ENCODE assay signal across 25 mouse cellular contexts in the genomic region with DNA sequence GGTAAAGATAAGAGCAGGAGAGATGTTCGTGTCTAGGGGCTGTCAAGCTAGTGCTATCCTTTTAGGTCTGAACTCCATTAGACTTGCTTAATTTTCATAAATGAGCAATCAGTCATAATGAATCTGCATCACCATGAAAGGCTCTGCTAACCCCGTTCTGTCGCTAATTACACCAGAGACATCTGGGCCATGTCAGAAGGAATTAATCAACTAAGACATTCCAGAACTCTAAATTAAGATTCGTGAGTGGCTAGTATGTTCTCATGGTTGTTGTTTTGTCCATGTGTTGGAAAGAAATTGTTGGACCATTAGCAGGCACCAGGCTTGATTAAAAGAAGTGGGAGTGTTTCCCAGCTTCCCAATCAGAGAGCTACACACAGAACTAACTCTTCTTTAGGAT.
DNase-seq lines count a peak whose midpoint lies in the region; ATAC-seq lines count a peak whose summit lies in the region.
"Had no signal": no experiment of that assay in that cellular context is flagged by ENCODE, and none has a peak within 500 bp of the region (broad histone marks: within the 10 kb centered on the region; RNA-seq: fewer than 3 reads in every experiment).

No protein-coding gene starts in this region.

- H3K27me3 ChIP-seq in hindbrain, embryonic 14.5 days (ENCODE audit: control insufficient read depth, insufficient read depth, low read length), result no peaks in the 10 kb centered on the region
- H3K27me3 ChIP-seq in hindbrain, embryonic 11.5 days (ENCODE audit: control insufficient read depth, insufficient read depth, low read length), result no peaks in the 10 kb centered on the region
- H3K27me3 ChIP-seq in embryonic facial prominence, embryonic 15.5 days, result no peaks in the 10 kb centered on the region
- H3K27me3 ChIP-seq: CH12.LX; embryonic facial prominence, embryonic 12.5 days; heart, embryonic 15.5 days; limb, embryonic 13.5 days; liver, embryonic 12.5 days; midbrain, embryonic 12.5 days; neural tube, embryonic 12.5 days had no signal

- H3K27ac ChIP-seq in hindbrain, embryonic 14.5 days, result no peak overlapping the region
- no peak overlapping the region for H3K27ac ChIP-seq in hindbrain, embryonic 11.5 days (ENCODE audit: low read depth, low read length)
- H3K27ac ChIP-seq in embryonic facial prominence, embryonic 15.5 days (replicated peaks), result 0 out of 2 replicates have a peak overlapping the region, but pooled peaks have one; percentile 45
- H3K27ac ChIP-seq: embryonic facial prominence, embryonic 12.5 days; gastrocnemius, adult 2 months; heart, embryonic 15.5 days; limb, embryonic 13.5 days; liver, embryonic 12.5 days; midbrain, embryonic 12.5 days; neural tube, embryonic 12.5 days had no signal

- DNase-seq in hindbrain, embryonic 14.5 days (ENCODE audit: low spot score), result peak; percentile 41
- DNase-seq in hindbrain, embryonic 11.5 days (ENCODE audit: low spot score), result no peak
- DNase-seq in lung, postnatal 10 days, result peak; percentile 16
- DNase-seq in lung, postnatal 4 days, result no peak
- peak; percentile 35 for DNase-seq in retina, postnatal 7 days (ENCODE audit: low read depth, low spot score)
- no peak for DNase-seq in left cerebral cortex, postnatal 36 days (ENCODE audit: low spot score in 2 of 2)
- DNase-seq: adrenal gland, adult 8-10 months; B cell, adult 2 months; cerebellum, adult 18-20 months; cerebellum, postnatal 14 days; gastrocnemius, adult 2 months; heart, postnatal 36 days; kidney, adult 11 months; thymus, adult 18-20 months; thymus, postnatal 36 days had no signal

- H3K4me3 ChIP-seq in hindbrain, embryonic 14.5 days (replicated peaks; ENCODE audit: low read length), result no peak overlapping the region
- no peak overlapping the region for H3K4me3 ChIP-seq in hindbrain, embryonic 11.5 days (ENCODE audit: low read depth, low read length)
- H3K4me3 ChIP-seq in embryonic facial prominence, embryonic 15.5 days (replicated peaks), result no peak overlapping the region
- H3K4me3 ChIP-seq: embryonic facial prominence, embryonic 12.5 days; gastrocnemius, adult 2 months; heart, embryonic 15.5 days; limb, embryonic 13.5 days; liver, embryonic 12.5 days; midbrain, embryonic 12.5 days; neural tube, embryonic 12.5 days had no signal

- H3K9ac ChIP-seq in hindbrain, embryonic 14.5 days, result no peak overlapping the region
- no peak overlapping the region for H3K9ac ChIP-seq in hindbrain, embryonic 11.5 days (ENCODE audit: low read depth, low read length)
- H3K9ac ChIP-seq in embryonic facial prominence, embryonic 15.5 days, result no peak overlapping the region
- H3K9ac ChIP-seq: embryonic facial prominence, embryonic 12.5 days; heart, embryonic 15.5 days; limb, embryonic 13.5 days; liver, embryonic 12.5 days; midbrain, embryonic 12.5 days; neural tube, embryonic 12.5 days had no signal

- H3K4me2 ChIP-seq in hindbrain, embryonic 14.5 days (replicated peaks), result no peak overlapping the region
- no peak overlapping the region for H3K4me2 ChIP-seq in hindbrain, embryonic 11.5 days (replicated peaks; ENCODE audit: low read depth, low read length)
- no peak overlapping the region for H3K4me2 ChIP-seq in embryonic facial prominence, embryonic 15.5 days (replicated peaks)
- H3K4me2 ChIP-seq: embryonic facial prominence, embryonic 12.5 days; heart, embryonic 15.5 days; limb, embryonic 13.5 days; liver, embryonic 12.5 days; midbrain, embryonic 12.5 days; neural tube, embryonic 12.5 days had no signal

- WGBS in hindbrain, embryonic 14.5 days, result 50% methylated on average over 4 of the region's 4 CpGs
- WGBS in hindbrain, embryonic 11.5 days, result 75% methylated on average over 4 of the region's 4 CpGs
- 39% methylated on average over 4 of the region's 4 CpGs for WGBS in embryonic facial prominence, embryonic 15.5 days

- H3K36me3 ChIP-seq in hindbrain, embryonic 14.5 days (replicated peaks; ENCODE audit: control insufficient read depth, insufficient read depth), result no peaks in the 10 kb centered on the region; the same call in 1 of the 2 replicates
- H3K36me3 ChIP-seq in hindbrain, embryonic 11.5 days (ENCODE audit: control insufficient read depth, insufficient read depth, low read length), result no peaks in the 10 kb centered on the region
- H3K36me3 ChIP-seq in embryonic facial prominence, embryonic 15.5 days, result no peaks in the 10 kb centered on the region
- H3K36me3 ChIP-seq: embryonic facial prominence, embryonic 12.5 days; G1E; heart, embryonic 15.5 days; limb, embryonic 13.5 days; liver, embryonic 12.5 days; midbrain, embryonic 12.5 days; neural tube, embryonic 12.5 days had no signal

- no peak for ATAC-seq in hindbrain, embryonic 14.5 days (ENCODE audit: low FRiP score)
- ATAC-seq in hindbrain, embryonic 11.5 days (ENCODE audit: low FRiP score), result no peak
- no peak for ATAC-seq in embryonic facial prominence, embryonic 15.5 days (ENCODE audit: insufficient number of reproducible peaks, low FRiP score, low TSS enrichment, low read depth)
- ATAC-seq: activated CD4-positive, CD25-positive, alpha-beta regulatory T cell, adult 4 months; liver, embryonic 12.5 days had no signal

- no peaks in the 10 kb centered on the region for H3K9me3 ChIP-seq in hindbrain, embryonic 14.5 days (ENCODE audit: control insufficient read depth, low read length)
- H3K9me3 ChIP-seq in hindbrain, embryonic 11.5 days (ENCODE audit: control insufficient read depth, low read length), result no peaks in the 10 kb centered on the region
- H3K9me3 ChIP-seq in embryonic facial prominence, embryonic 15.5 days (replicated peaks), result no peaks in the 10 kb centered on the region
- H3K9me3 ChIP-seq: embryonic facial prominence, embryonic 12.5 days; G1E; heart, embryonic 15.5 days; limb, embryonic 13.5 days; liver, embryonic 12.5 days; midbrain, embryonic 12.5 days; neural tube, embryonic 12.5 days had no signal

- H3K4me1 ChIP-seq in hindbrain, embryonic 14.5 days (replicated peaks; ENCODE audit: control insufficient read depth, insufficient read depth, low read length), result no peaks in the 10 kb centered on the region
- no peaks in the 10 kb centered on the region for H3K4me1 ChIP-seq in hindbrain, embryonic 11.5 days (replicated peaks; ENCODE audit: control insufficient read depth, insufficient read depth, low read length)
- no peaks in the 10 kb centered on the region for H3K4me1 ChIP-seq in embryonic facial prominence, embryonic 15.5 days
- H3K4me1 ChIP-seq: embryonic facial prominence, embryonic 12.5 days; heart, embryonic 15.5 days; limb, embryonic 13.5 days; liver, embryonic 12.5 days; midbrain, embryonic 12.5 days; neural tube, embryonic 12.5 days had no signal

- intact Hi-C loops in left cerebral cortex, postnatal 36 days (cut with DNase I), result no loop called here

Comparison
In these comparisons a context has a peak if more than half of its experiments do, and no peak if none do; other contexts are left out.
1. DNase-seq: peak in hindbrain, embryonic 14.5 days (single experiment), lung, postnatal 10 days (single experiment) and retina, postnatal 7 days (single experiment); none in hindbrain, embryonic 11.5 days (single experiment), lung, postnatal 4 days (0 of 2) and left cerebral cortex, postnatal 36 days (0 of 2).